Mouse (Mus musculus) regulatory T cell (primary cell): ENCODE results near the gene Ntn5.

Experiments used
- in situ Hi-C: fragments of 300-600 bp; cut with MboI, MseI; formaldehyde crosslinking; loops from one replicate; pipeline ENCODE4 v1.15.1; 2025; ENCODE audit warnings: high pct_unique_total_duplicates

The Ntn5 gene

DNA sequence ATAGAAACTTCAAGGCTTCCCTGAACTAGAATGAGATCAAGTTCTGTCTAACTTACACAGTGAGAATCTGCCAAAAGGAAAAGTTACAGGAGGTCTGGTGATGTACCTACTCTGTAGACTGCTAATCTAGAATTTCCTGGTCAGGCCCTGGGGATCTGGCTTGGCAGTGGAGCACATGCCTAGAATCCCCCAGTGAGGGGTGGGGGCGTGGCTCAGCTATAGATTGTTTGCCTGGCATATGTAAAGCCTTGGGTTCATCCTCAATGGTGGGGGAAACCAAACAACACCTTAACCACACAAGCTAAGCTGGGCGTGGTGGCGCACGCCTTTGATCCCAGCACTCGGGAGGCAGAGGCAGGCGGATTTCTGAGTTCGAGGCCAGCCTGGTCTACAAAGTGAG, 14.1 kb downstream of the Ntn5 start:
- in situ Hi-C loops = no loop called here

DNA sequence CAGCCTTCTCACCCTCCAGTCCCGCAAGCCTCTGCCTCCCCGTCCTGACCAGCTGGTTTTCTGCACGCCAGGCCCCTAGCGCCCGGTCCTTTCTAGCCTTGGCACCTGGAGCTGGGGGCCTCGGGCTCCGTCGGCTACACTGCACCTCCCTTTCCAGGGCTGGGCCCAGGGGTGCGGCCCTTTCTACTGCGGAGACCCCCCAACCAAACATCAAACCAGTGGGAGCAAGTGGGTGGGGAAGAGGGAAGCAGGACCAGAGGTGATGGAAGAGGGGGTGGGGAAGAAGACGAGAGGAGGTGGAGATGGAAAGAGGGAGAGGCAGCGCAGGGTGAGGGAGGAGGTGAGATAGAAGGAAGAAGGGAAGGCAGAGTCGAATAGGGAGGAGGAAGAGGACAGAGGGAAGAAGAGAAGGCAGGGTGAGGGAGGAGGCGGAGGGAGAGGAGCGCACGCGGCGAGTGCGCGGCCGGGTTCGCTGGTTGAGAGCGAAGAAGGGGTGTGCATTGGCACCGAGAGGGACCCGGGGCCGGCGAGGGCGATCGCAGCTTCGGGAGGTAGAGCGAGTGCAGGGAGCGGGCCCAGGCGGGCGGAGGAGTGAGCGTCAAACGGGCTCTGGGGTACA, 15.8 kb downstream of the Ntn5 start, which contains the start of gene Car11:
TSS of gene Car11 (plus strand) at position 321 of the 619 bp plus-strand sequence.
- in situ Hi-C loops = no loop called here

DNA sequence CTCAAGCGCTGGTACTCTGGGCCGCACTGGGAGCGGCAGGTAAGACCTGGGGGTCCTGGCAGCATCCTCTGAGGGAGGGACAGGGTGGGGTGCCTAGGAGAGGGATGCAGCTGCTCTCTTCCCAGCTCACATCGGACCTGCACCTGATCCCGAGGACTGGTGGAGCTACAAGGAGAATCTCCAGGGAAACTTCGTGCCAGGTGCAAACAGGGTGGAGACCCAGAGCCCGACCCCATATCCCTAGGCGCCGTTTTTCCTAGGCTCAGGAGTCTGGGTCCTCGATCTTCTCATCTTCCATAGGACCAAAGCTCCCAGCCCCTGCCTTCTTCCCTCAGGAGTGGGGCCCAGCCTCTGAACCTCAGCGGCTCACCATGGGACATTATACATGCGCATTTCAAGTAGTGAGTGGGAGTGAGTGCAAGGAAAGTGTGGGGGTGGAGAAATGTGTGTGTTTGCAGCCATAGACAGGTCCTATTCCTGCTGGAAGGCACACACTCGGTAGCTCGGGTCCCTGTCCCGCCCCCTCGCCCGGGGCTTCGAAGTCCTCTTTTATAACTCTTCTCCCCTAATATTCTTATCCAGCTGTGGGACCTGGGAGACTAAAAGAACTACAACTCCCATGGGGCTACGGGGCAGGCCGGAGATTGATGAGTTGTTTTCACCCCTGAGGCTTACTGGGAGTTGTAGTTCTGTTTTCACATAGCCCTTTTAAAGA, 16.6 kb downstream of the Ntn5 start:
- in situ Hi-C loops = no loop called here

DNA sequence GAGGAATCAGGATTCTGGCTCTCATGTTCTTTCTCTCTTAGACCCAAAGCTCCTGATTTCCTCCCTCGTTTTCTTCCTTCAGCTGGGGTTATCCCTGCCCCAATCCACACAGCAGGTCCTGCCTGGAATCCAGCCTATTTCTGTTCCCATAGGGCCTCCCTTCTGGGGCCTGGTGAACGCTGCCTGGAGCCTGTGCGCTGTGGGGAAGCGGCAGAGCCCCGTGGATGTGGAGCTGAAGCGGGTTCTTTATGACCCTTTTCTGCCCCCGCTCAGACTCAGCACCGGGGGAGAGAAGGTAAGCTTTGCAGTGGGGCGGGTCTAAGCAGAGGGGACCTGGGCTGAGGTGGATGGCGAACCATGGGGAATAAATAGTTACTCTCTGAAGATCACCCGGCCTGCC, 17.2 kb downstream of the Ntn5 start:
- in situ Hi-C loops = no loop called here

DNA sequence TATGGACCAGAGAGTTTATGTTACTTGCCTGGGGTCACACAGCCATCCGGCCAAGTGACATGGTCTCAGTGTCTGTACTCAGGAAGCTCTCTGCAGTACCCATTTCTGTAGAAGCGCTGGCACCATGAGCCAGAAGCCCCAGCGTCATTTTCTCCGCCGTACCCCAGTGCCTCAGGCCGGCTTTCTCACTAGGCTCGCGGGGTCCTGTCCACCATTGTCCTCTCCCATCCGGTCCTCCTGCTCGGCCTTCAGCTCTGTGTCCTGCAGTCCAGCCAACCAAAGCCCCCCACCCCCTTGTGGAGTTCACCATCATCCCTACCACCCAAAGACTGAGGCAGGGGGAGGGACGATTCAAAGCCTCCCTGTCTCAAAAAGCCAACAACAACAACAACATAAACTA, 17.8 kb downstream of the Ntn5 start:
- in situ Hi-C loops = no loop called here

DNA sequence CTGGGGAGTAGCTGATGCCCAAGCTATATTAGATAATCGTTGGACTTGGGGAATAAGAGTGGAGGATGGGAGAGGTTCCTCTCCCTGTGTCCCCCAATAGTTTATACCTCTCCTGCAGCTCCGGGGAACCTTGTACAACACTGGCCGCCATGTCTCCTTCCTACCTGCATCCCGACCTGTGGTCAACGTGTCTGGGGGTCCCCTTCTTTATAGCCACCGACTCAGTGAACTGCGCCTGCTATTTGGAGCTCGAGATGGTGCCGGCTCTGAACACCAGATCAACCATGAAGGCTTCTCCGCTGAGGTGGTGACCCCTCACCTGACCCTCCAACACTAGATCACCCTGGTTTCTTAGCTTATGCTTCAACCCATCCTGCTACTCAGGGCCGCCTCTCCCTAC, 18.5 kb downstream of the Ntn5 start:
- in situ Hi-C loops = no loop called here

DNA sequence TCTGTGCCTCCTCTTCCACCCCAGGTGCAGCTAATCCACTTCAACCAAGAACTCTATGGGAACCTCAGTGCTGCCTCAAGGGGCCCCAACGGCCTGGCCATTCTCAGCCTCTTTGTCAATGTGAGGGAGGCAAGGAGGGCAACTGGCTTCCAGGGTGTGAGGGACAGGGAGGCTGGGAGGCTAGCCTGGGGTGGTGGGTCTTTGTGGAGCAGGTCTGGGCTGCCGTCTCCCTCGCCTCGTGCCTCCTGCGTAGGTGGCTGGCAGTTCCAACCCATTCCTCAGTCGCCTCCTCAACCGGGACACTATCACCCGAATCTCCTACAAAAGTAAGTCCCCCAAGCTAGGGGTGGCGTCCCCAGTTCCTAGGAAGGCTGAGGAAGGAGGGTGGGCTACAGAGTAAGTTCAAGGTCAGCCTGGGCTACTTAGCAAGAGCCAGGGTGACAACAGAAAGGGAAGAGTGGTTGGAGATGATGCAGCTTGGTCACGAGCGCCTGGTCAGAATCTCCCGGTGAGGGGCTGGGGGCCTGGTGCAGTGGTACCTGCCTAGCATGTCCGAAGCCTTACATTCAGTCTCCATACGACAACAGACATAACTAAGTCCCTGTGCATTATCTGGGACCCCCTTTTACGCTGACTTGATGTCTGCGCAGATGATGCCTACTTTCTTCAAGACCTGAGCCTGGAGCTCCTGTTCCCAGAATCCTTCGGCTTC, 19.1 kb downstream of the Ntn5 start:
- in situ Hi-C loops = no loop called here

DNA sequence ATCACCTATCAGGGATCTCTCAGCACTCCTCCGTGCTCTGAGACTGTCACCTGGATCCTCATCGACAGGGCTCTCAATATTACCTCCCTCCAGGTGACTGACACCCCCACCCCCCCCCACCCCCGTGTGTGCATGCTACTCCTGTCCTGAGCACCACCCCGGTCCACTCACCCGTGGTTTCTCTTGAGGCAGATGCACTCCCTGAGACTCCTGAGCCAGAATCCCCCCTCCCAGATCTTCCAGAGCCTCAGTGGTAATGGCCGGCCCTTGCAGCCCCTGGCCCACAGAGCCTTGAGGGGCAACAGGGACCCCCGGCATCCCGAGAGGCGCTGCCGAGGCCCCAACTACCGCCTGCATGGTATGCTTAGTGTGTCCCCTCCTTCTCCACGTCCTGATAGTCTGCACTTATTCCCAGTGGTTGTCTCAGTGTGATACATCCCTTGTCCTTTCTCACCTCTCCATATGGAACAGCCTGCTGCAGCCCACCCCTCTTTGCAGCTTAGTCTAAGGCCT, 19.8 kb downstream of the Ntn5 start:
- in situ Hi-C loops = no loop called here

DNA sequence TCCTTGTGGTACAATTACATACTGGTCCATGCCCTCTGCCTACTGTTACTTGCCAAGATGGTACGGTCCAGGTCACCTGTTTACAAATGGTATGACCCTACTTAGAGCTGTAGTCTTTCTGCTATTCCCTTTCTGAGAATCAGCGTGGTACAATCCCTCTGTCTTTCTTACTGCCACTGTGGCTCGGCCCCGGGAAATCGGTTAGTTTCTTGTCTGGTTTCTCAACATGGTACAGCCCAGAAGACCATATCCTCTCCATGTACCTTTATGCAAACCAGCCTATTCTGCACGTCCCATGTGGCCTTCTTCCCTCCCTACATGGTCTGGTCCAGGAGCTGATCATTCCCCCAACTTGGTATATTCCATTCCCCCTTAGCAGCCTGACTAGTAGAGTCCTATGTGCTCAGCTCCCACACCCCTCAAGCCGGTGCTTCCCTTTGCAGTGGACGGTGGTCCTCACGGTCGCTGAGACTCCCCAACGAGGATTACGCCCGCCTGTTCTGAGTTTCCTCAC, 20.3 kb downstream of the Ntn5 start:
- in situ Hi-C loops = no loop called here

DNA sequence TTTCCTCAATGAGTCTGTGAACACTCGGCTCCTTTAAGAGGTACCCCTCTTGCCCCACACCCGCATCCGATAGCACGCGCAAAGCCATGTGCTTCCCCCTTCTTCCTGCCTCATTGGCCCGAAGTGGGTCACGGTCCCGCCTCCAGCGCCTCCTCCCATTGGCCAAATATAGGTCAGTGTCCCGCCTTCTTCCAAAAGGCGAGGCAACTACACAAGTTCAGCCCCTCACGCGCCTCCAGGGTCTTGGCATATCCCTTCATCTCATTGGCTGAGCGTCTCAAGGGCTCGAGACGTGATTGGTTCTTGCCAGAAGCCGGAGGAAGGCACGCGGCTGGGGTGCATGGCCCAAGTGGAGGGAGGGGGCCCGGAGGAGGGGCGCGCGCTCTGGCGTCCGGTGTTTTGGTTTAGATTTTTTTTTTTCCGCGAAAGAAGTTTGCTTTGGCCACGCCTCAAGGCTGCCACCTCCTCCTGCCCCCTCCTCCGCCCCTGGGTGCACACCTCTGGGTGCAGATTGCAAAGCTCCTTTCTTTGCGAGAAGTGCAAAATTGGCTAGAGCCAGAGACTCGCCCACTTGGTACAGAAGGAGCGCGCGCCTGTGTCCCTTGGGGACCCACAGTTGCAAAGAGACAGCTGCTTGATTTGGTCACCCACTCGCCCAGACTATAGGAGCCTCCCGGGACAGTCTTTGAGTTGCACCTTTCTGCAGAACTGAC, 21.1 kb downstream of the Ntn5 start, which contains the start of gene Dbp:
TSS of gene Dbp (plus strand) at position 359 of the 713 bp plus-strand sequence.
- in situ Hi-C loops = no loop called here

DNA sequence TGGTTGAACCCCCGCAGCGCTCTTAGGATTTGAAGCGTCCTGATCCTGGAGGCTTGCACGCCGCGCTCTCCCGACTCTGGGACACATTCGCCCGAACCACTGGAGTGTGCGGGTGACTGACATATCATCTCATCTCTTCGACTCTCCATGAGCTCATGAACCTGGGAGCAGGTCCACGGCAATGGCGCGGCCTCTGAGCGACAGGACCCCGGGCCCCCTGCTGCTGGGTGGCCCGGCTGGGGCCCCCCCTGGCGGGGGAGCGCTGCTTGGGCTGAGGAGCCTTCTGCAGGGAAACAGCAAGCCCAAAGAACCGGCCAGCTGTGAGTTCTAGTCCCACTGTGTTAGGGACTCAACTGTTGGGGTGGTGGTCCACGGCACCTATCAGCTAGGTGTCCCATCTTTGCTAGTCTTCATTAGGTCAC, 21.6 kb downstream of the Ntn5 start:
- in situ Hi-C loops = no loop called here

DNA sequence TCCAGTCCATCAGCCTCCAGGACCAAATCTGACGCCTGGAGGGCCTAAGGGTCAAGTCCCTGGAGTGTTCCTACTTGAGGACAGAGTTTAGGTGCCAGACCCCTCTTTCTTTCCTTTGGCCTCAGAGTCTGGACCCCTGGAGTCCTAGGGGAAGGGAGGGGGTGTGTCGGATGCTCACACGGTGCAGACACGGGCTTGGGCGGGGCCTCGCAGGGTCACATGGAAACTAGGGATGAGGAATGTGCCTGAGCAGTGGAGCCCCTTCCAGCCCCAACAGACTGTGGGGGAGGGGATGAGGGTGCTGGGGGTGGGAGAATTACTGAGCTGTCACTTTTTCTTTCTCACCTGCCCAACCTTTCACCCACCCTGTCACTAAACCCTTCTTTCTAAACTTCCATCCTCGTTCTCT, 22.1 kb downstream of the Ntn5 start:
- in situ Hi-C loops = no loop called here

DNA sequence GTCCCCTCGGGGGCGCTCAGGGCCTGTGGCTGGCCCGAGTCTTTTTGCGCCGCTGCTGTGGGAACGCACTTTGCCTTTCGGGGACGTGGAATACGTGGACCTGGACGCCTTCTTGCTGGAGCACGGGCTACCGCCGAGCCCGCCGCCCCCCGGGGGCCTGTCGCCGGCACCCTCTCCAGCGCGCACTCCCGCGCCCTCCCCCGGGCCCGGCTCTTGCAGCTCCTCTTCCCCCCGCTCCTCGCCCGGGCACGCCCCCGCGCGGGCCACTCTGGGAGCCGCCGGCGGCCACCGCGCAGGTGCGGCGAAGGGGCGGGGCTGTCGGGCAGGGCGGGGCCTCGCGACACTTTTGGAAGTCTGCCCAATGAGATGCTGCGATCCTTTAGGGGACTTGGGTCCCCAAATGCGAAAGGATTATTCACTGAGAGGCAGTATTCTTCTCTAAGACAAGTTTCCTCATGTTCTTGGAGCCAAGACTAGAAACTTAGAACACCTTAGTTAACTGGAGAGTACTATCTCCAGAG, 23.0 kb downstream of the Ntn5 start:
- in situ Hi-C loops = no loop called here

DNA sequence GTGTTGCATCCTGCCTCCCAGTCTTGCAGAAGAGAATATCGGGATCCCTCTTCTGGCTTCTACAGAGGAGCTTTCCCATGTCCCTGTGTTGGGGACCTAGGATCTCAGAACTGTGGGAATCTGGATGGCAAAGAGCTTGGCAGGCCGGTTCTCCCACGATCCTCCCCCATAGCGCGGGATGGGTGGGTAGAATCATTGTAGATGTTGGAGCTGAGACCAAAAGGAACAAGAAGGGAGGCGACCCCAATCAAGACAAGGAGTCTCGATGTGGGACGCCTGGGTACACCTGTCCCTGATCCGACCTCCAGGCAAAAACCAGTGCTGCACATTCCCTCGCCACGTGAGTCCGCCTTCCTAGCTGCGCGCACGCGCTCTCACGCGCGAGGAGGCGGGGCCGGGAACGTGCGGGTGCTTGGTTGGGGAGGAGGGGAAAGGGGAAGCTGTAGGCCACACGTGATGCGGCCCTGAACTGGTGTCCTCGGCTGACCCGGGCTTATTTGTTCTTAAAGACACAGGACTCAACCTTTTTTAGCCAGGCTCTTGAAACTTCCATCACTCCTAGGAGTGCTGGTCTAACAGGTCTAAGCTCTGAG, 23.6 kb downstream of the Ntn5 start:
- in situ Hi-C loops = no loop called here

DNA sequence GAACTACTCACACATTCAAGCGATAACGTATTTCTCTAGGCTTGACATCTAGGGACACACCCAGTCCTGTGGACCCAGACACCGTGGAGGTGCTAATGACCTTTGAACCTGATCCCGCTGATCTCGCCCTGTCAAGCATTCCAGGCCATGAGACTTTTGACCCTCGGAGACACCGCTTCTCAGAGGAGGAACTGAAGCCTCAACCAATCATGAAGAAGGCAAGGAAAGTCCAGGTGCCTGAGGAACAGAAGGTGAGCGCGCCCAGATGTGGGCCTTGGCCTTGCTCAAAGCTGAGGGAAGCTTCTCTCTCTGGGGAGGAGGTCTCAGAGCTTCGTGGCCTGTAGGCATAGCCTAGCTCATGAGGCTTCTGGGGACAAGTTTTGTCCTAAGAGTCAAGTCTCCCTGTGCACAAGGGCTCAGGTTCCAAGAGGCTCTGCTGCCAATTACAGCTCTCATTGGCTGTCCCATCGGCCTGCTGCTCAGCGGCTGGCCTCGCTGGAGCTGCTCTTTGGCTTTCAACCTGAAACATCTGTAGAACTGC, 24.5 kb downstream of the Ntn5 start:
- in situ Hi-C loops = no loop called here

DNA sequence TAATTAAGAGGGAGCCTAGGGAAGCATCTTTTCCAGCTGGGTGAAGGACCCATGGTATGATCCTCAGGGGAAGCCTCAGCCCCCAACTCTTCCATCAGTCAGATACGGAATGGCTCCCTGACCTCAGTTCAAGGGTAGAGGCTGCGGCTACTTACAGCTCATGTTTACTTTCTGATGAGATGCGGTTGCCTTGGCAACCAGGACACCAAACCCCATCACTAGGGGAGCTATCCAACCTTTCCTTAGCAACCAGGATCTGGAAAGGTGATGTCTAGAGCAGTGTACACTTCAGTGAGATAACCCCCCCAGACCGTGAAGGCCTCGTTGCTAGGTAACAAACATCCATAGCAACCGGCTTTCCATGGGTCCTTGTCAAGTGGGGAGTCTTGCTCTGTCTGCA, 25.2 kb downstream of the Ntn5 start:
- in situ Hi-C loops = no loop called here

DNA sequence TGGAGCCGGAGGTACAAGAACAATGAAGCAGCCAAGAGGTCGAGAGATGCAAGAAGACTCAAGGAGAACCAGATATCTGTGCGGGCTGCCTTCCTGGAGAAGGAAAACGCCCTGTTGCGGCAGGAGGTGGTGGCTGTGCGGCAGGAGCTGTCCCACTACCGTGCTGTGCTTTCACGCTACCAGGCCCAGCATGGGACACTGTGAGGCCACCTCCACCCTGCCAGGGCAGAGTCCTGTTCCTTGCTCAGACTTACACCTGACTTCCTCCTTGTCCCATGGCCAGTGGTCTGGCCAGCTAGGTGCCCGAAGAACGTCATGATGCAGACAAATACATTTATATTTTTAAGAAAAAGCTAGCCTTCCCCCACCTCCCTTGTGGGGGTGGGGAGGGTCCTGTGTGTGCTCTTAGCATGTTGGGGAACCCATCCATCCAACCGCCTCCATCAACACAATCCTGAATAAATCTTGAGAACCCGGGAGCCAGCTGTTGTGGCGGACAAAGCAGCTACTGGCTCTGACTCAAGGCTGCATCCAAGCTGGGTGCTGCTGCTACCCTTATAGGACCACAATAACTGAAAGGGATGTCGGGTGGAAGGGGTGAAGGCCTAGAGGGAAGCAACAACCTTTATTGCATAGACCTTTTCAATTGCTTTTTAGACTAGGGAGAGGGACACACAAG, 26.0 kb downstream of the Ntn5 start:
- in situ Hi-C loops = no loop called here

DNA sequence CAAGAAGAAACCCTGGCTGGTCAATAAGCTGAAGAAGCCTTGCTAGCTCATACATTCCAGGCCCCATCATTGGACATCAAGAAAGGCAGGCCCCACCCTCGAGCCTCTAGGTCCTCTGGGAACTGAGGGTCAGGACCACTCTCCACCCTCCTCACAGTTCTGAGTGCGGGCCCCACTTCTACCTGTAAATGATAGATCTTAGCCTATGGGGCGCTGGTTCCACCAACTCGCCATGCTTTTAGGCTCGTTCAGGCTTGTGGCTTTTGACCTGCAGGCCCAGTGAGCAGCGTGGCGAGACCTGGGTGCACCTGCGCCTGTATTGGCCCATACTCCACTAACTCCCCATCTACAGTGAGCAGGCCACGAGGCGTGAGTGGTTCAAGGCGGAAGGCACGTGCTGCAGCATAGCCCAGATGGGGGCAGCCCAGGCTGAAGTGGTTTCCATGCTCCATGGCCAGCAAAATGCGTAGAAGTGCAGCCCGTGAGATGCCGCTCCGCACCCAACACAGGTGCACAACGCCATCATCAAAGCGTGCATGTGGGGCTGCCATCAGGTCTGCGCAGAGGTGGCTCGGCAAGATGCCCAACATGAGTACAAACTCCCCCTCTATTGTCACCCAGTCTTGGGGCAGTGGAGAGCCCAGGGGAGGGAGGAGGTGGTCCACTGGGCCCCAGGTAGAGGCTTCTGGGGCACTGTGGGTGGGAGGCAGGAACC, 26.8 kb downstream of the Ntn5 start:
- in situ Hi-C loops = no loop called here

DNA sequence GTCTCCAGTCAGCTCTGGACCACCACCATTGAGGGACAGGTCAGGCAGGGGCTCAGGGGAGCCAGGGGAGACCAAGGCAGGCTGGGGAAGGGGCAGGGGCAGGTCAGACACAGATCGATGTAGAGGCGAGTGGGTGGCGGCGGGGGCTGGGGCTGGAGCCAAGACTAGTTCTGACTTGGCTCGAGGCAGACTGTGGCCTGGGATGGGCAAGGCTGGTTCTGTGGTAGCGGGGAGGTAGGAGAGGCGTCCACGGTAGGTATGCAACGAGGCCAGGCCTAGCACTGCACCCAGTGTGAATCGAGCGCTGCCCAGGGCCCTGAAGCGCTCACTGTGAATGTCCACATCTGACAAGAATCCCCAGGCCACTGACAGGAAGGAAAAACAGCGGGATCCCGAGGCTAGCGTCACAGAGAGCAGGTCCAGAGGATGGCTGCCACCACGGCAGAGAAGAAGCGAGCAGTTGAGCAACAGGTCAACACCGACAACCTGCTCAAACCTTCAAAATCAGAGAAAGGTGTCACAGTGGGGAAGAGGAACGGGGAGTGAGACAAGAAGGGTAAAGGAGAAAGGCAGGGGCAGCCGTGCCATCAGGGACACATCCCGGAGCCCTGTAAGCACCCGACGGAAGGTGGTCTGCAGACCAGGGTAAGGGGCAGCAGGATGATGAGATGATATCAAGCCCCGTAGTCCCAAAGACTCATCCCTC, 27.6 kb downstream of the Ntn5 start:
- in situ Hi-C loops = no loop called here
